Mouse (Mus musculus) right cerebral cortex, postnatal 25 days (tissue): Measurements from ENCODE around the gene Exoc4.

Source experiments
- DNase-seq: peaks from one replicate; pipeline ENCODE4 v3.0.0; 2022

Gene Exoc4

GRCm38 (mm10) chr6:33683533-33683932, 434.6 kb downstream of the Exoc4 start:
- DNase-seq = no peak

DNA sequence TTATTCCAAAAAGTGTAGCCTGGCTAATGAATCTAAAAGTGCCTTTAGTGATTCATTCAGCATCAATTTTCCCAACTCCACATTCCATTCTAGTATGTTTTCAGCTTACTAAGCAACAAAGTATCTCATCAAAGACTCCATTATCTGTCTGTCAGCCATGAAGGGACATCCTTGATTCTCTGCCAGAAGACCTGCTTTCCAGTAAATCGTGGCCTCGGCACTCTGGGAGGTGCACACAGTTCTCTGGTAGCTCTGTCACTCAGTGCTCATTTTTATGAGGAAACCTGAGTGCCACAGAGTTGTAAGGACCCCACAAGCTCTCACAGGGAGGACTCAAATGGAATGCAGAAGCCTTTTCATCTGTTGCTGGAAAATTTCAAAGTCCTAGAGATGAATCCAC, 436.4 kb downstream of the Exoc4 start:
- no peak for DNase-seq

- no peak for DNase-seq
Measured at GRCm38 (mm10) chr6:33690601-33691000, 441.7 kb downstream of the Exoc4 start.

- DNase-seq = no peak
Measured at GRCm38 (mm10) chr6:33696976-33697375, 448.1 kb downstream of the Exoc4 start.

- no peak for DNase-seq
Measured at GRCm38 (mm10) chr6:33708907-33709306, 460.0 kb downstream of the Exoc4 start.

GRCm38 (mm10) chr6:33709340-33709739, 460.5 kb downstream of the Exoc4 start:
- no peak for DNase-seq

DNA sequence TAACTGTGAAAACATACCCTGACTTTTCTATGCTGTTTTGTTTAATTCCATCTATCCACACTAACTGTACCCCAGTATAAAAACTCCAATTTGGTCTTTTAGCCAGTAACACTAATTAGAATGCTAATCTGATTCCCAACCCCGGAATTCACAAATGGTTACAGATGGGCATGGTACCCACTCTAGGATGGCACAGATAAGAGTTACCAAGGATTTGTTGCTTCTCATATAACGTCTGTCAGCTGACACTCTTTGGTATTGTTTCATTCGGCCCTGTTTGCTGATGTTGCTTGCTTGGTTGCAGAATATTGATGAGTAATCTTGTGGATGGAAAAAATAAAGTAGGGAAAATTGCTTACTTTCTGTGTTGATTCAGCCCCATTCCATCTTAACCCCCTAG, 462.9 kb downstream of the Exoc4 start:
- no peak for DNase-seq

GRCm38 (mm10) chr6:33712540-33713118, 463.7 kb downstream of the Exoc4 start:
- no peak for DNase-seq

DNA sequence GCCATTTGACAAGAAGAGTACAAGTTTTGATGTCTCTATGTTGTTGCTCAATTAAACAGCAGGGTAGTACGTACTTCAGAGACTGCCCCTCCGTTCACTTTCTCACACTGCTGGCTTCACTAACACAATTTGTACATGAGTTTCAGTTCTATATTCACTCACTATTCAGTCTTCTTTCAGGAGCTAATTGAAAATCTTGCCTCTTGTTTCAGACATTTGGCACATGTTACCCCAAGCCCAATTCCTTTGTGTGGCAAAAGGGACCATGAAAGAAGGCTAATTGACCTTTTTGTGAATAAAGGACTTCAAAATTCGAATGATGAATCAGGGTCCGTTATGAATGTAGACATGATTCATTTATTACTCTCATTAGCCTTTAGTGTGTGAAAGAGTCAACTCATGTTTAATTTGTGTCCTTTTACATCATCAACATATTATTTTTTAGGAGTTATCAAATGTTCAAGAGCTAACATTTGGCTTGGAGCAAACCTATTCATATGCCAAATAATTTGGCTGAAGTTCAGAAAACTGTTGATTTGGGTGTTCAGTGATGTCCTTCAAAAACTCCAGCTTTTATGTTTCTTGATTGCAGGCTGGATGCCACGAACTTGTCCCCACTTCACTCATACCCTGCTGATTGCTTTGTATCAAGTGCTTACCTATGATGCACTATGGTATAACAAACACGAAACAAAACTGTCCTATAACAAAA, 467.5 kb downstream of the Exoc4 start:
- no peak for DNase-seq

GRCm38 (mm10) chr6:33721166-33721565, 472.3 kb downstream of the Exoc4 start:
- DNase-seq = no peak

GRCm38 (mm10) chr6:33722811-33723210, 473.9 kb downstream of the Exoc4 start:
- no peak for DNase-seq

- no peak for DNase-seq
Measured at GRCm38 (mm10) chr6:33724596-33724995, 475.7 kb downstream of the Exoc4 start.

GRCm38 (mm10) chr6:33727271-33727670, 478.4 kb downstream of the Exoc4 start:
- DNase-seq = no peak

DNA sequence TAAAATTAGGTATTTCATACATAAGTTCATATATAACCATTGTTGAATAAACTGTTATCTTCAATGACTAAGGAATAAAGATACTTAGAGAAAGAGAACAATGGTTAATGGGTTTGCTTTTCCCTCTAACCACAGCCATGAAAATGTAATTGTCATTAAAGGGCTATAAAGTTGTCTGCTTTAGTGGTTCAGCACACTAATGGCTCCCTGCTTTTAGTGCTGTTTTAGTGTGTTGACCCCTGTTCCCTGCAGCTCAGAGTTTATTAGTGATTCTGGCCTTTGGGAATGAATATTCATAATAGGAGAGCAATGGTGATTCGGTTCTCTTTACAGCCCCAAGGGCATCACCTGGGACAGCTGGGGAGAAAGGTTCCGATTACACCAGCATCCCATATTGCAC, 483.3 kb downstream of the Exoc4 start:
- no peak for DNase-seq

DNA sequence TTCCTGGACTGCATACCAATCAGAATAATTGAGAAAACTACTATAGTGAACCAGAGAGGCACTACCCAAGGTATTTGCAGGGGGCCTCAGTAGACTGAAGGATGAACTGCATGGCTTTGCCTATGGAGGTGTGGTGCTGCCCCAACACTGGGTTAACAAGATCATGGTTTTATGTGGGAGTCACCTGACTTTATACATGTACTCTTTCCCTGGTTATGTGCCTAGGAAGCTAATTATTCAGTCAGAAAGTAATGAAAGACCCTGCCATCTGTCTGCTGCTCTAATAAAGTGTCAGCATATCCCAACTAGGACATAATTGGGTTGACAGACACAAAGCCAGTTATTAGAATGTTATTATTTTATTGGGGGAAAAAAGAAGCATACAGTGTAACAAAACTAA, 484.7 kb downstream of the Exoc4 start:
- DNase-seq = no peak

DNA sequence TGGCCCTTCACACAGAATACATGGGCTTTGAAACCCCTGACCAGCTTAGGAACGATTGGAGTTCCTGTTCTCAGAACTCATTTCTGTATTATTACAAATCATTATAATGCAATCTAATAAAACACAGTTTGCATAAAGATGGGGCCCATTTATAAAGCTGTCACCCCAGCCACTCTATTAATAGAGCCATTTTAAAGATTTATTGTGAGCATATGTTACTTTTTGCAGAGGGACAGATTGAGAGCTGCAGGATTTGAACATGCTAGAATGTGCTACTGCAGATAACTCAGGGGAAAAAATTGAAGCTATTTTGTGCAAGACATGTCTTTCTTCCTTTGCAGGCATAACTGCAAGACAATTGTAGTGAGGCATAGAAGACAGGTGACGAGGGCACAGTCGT, 485.1 kb downstream of the Exoc4 start:
- no peak for DNase-seq

- no peak for DNase-seq
Measured at GRCm38 (mm10) chr6:33738857-33739291, 490.0 kb downstream of the Exoc4 start.

- DNase-seq = no peak
Measured at GRCm38 (mm10) chr6:33739304-33739703, 490.4 kb downstream of the Exoc4 start.

DNA sequence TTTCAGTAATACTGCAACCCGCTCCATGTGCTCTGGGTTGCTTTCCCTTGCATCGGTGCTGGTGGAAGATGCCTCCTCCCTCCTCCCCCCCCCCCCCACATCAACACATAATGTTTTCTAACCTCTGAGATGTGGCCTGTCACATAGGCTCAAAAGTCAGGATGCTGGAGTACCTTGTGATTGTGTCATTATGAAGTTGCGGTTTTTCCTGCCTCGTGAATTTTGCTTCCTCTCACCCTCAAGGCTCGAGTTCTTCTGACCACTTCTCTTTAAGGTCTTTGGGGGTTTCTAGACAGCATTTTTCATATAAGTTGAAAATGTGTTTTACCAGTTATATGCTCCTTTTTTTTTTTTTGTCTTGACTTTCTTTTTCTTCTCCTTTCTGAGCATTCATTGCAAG, 507.1 kb downstream of the Exoc4 start:
- no peak for DNase-seq

DNA sequence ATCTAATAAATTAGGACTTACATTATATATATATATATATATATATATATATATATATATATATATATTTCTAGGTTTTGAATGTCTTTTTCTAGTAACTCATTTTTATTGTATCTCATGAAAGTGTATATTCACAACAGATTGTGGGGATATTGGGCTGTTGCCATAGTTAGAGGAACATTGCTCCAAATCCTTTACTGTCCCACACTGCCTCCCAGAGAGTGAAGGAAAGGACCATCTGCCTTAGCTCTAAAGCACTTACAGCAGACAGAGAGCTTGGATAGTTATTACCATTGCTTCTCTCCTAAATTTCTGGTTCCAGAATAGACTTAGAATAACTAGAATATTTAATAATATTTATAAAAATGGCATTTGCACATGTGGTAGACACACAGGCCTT, 512.7 kb downstream of the Exoc4 start:
- no peak for DNase-seq

DNA sequence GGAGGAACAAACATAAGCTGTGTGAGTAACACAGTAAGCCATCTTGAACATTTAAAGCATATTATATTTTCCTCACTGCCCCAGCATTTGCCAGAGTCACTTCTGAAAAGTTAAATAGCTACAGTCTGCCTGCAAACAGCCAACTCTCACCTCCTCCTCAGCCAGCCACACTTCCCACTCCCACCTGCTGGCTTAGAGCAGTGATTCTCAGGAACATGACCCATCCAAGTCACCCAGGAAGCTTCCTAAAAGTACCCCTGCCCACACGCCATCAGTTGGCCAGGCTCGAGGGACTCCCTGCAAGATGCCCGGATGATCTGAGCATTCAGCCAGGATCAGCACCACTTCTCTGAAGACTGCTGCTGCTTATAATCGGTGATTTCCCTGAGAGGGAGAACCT, 514.4 kb downstream of the Exoc4 start:
- peak; percentile 69 for DNase-seq

DNA sequence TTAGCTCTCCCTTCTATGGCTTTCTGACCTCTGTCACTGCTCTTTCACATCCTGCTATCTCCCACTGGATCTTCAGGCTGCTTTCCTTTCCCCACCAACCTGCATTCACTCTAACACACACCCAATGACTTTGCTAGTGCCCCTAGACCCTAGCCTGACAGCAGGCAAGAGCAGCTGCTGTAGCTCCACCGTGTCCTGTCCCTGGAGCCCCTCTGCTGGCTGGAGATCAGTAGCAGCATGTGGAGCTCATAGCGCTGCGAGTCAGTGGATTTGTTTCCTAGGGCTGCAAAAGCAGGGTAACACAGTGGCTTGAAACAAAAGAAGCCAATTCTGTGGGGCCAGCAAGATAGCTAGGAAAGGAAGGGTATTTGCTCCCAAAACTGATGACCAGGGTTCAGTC, 515.1 kb downstream of the Exoc4 start:
- no peak for DNase-seq

DNA sequence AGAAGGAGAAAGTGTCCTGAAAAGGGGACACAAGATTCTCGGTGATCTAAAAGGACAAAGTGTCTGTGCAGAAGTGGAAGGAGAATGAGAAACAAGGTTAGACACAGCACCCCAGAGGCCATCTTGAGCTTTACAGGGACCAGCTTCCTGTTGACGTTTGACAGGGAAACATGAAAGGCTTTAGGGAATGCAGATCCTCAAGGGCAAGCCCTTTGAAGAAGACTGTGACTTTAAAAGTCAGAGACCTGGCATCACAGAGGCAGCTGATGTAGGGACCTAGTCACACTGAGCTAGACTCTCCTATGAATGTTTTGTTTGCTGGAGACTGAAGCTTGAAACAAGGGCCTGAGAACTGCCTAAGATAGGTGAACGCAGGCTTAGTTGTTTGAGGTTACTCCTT, 520.4 kb downstream of the Exoc4 start:
- DNase-seq = no peak

- no peak for DNase-seq
Measured at GRCm38 (mm10) chr6:33770021-33770420, 521.1 kb downstream of the Exoc4 start.
